Mouse (Mus musculus) ES-E14 (cell line): Measurements from ENCODE around the gene Olfr559. TPM values are rescaled to one million over a fixed set of nuclear protein-coding genes. Genes with fewer than 3 reads are reported as not detected.

Experiments used
- DNase-seq: peaks from one replicate; pipeline ENCODE4 v3.0.0-alpha.2; 2013; ENCODE audit warnings: low read depth, low spot score
- H3K27ac ChIP-seq: 2 replicates; pipeline ENCODE4 v1.5.1; 2012; ENCODE audit warnings: low read depth, mild to moderate bottlenecking, low read length, moderate library complexity, mixed read lengths; ENCODE audit not compliant: poor library complexity, insufficient read depth, severe bottlenecking
- H3K36me3 ChIP-seq: 2 replicates; pipeline ENCODE4 v1.6.1; 2012; ENCODE audit warnings: mild to moderate bottlenecking, low read length, moderate library complexity, mixed read lengths; ENCODE audit not compliant: control insufficient read depth, poor library complexity, insufficient read depth, severe bottlenecking
- H3K4me1 ChIP-seq, 2 experiments: fragments of 150-350 bp in 1 of 2; sonication (generic) in 1 of 2; 2 replicates each; pipeline ENCODE4 v1.6.1; 2012; ENCODE audit warnings: low read length in 2 of 2, mild to moderate bottlenecking in 1 of 2, mixed read lengths in 1 of 2; ENCODE audit not compliant: control insufficient read depth in 2 of 2, insufficient read depth in 2 of 2, poor library complexity in 1 of 2
- H3K4me3 ChIP-seq, 2 experiments: fragments of 150-350 bp in 1 of 2; sonication (generic) in 1 of 2; 2 replicates each; pipeline ENCODE4 v1.5.1; 2012; ENCODE audit warnings: low read length in 2 of 2, low read depth in 1 of 2, mild to moderate bottlenecking in 1 of 2, mixed read lengths in 1 of 2; ENCODE audit not compliant: insufficient read depth in 1 of 2, poor library complexity in 1 of 2, severe bottlenecking in 1 of 2
- H3K9ac ChIP-seq: 2 replicates; pipeline ENCODE4 v1.6.1; 2012; ENCODE audit warnings: low read depth, mild to moderate bottlenecking, low read length, mixed read lengths; ENCODE audit not compliant: poor library complexity, insufficient read depth, severe bottlenecking
- H3K9me3 ChIP-seq: fragments of 150-350 bp; sonication (generic); 2 replicates; pipeline ENCODE4 v1.6.1; 2012; ENCODE audit warnings: low read depth, mild to moderate bottlenecking, low read length; ENCODE audit not compliant: control insufficient read depth, insufficient read depth
- CHD2 ChIP-seq: IDR thresholded peaks from 2 replicates; pipeline ENCODE4 v1.6.1; 2014; ENCODE audit warnings: mild to moderate bottlenecking, low read depth, low read length, inconsistent platforms
- HCFC1 ChIP-seq: IDR thresholded peaks from 2 replicates; pipeline ENCODE4 v1.6.1; 2012; ENCODE audit warnings: low read length, inconsistent platforms, borderline replicate concordance; ENCODE audit not compliant: insufficient read depth
- MAFK ChIP-seq: IDR thresholded peaks from 2 replicates; pipeline ENCODE4 v1.6.1; 2014; ENCODE audit warnings: mild to moderate bottlenecking, low read depth, low read length, inconsistent platforms; ENCODE audit not compliant: insufficient read depth
- ZC3H11A ChIP-seq: IDR thresholded peaks from 2 replicates; pipeline ENCODE4 v1.6.1; 2012; ENCODE audit warnings: low read depth, mild to moderate bottlenecking, inconsistent platforms, low read length, borderline replicate concordance
- ZNF384 ChIP-seq: IDR thresholded peaks from 2 replicates; pipeline ENCODE4 v1.6.1; 2012; ENCODE audit warnings: low read depth, low read length, inconsistent platforms
- in situ Hi-C, 2 experiments: fragments of 600-800 bp; cut with MboI; formaldehyde crosslinking; loops; one replicate each; pipeline ENCODE4 v1.15.1; 2025; ENCODE audit warnings: low sequenced_read_pairs in 2 of 2, inconsistent platforms in 1 of 2; ENCODE audit not compliant: unreplicated experiment in 2 of 2
- total RNA-seq: library from RNA; depleted of rRNA; stranded (reverse); fragments of 300-350 nt; gene quantifications from 2 replicates; pipeline ENCODE4 v1.2.3, GENCODE M21; 2012; rRNA removed

The Olfr559 gene
- total RNA-seq, 1 experiment: not detected

GRCm38 (mm10) chr7:102695358-102696125, 31.7 kb downstream of the Olfr559 start, which contains the start of gene Olfr557:
TSS of gene Olfr557 (plus strand) at chr7:102695910.
- peak; percentile 54 for DNase-seq
- H3K27ac ChIP-seq: no peak within 1 kb of the TSS

DNA sequence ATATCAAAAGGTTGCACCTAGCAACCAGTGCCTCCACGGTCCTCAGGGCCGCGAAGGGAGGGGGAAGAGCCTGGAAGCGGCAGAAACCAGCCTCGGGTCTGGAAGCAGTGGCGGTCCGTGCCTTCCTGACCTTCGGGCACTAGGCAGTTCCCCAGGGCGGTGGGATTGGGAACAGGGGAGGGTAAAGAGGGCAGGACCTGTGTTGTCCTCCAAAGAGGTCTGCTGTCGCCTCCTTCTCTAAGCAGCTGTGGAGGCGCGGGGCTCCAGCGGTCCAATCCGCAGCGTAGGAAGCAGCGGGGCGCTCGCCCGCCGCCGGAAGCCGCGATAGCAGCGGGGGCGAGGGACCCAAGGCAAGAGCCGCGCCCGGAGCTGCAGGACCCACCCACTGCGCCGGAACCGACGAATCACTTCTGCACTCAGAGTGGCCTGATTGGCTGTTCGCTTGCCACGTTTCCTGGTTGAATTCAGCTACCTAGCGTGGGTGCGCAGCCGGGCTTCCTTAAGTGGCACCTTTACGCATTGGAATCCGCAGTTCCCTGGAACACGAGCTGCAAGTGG, 40.3 kb downstream of the Olfr559 start, which contains the start of gene Trim68:
Trim68 (minus strand) TSS at position 384 of the 558 bp plus-strand sequence.
- Histone ChIP-seq H3K9ac (peak within 1 kb of the TSS; percentile 74), H3K4me3 (peak within 1 kb of the TSS; percentile 71 to 80), H3K36me3 (no peaks in the 10 kb centered on the region), H3K9me3 (no peaks in the 10 kb centered on the region), H3K4me1 (no peaks in the 10 kb centered on the region; a peak in 1 of 4 replicates), H3K27ac (no peak within 1 kb of the TSS)
- peak; percentile 75 for DNase-seq
- TF ChIP-seq HCFC1: 0 out of 2 replicates have a peak, but pooled peaks have one; percentile 19
- TF ChIP-seq CHD2: 0 out of 2 replicates have a peak, but pooled peaks have one; percentile 27
- no peak for TF ChIP-seq ZC3H11A
- in situ Hi-C loops: no loop called here

More at GRCm38 (mm10) chr7:102695358-102696125, 31.7 kb downstream of the Olfr559 start, which contains the start of gene Olfr557:
- H3K4me3 ChIP-seq: no peak within 1 kb of the TSS
- no peaks in the 10 kb centered on the region for H3K36me3 ChIP-seq
- no peaks in the 10 kb centered on the region for H3K9me3 ChIP-seq
- no peaks in the 10 kb centered on the region for H3K4me1 ChIP-seq
- in situ Hi-C loops: no loop called here
- H3K9ac ChIP-seq: no peak within 1 kb of the TSS
- TF ChIP-seq ZC3H11A: no peak; the same call in 1 of the 2 replicates
- no peak for TF ChIP-seq MAFK
- no peak for TF ChIP-seq HCFC1
- no peak for TF ChIP-seq ZNF384
- no peak for TF ChIP-seq CHD2

GRCm38 (mm10) chr7:102681916-102682315, 45.4 kb downstream of the Olfr559 start:
- in situ Hi-C loops: no loop called here
- no peak overlapping the region for H3K4me3 ChIP-seq
- TF ChIP-seq ZC3H11A: no peak
- TF ChIP-seq MAFK: no peak
- TF ChIP-seq ZNF384: no peak
- TF ChIP-seq HCFC1: no peak
- no peak for TF ChIP-seq CHD2
- no peak overlapping the region for H3K9ac ChIP-seq
- no peak overlapping the region for H3K27ac ChIP-seq
- H3K4me1 ChIP-seq: no peaks in the 10 kb centered on the region; a peak in 1 of 4 replicates
- no peak for DNase-seq
- peaks cover 2% of the 10 kb centered on the region; the same call in 1 of the 2 replicates for H3K36me3 ChIP-seq
- H3K9me3 ChIP-seq: no peaks in the 10 kb centered on the region

DNA sequence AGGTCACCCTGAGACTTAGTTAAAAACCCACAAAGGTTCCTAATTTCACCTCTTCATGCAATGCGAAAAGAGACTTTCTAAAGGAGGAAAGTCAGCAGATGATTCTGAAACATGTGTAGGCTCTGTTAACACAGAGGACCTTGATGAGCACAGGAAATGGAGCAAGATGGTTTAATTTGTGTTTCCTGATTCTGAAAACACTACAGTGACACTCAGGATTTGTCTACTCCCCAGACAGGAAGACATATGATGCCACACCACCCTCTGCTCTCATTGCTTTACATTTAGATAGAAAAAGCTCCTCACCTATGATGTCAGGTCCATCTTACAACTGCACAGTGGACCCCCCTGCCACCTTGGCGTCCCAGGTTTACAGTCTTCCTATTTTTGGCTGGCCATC, 51.1 kb downstream of the Olfr559 start:
- TF ChIP-seq MAFK (no peak), ZC3H11A (no peak), HCFC1 (no peak), ZNF384 (no peak), CHD2 (no peak)
- Histone ChIP-seq H3K36me3 (no peaks in the 10 kb centered on the region), H3K4me1 (no peaks in the 10 kb centered on the region), H3K9me3 (no peaks in the 10 kb centered on the region), H3K27ac (no peak overlapping the region), H3K9ac (no peak overlapping the region), H3K4me3 (no peak overlapping the region)
- DNase-seq: no peak
- in situ Hi-C loops: no loop called here

Other genes starting within 250 kb of the Olfr559 start
- 0.22 and 0.63 TPM in 2 replicates for gene Olfr543, start 245.8 kb downstream of the Olfr559 start, total RNA-seq
- gene Olfr544, start 239.2 kb downstream of the Olfr559 start, total RNA-seq: 0.16 TPM in 1 of 2 replicates, not detected in the other
- gene Olfr545, start 227.9 kb downstream of the Olfr559 start, total RNA-seq: not detected in 2 replicates
- not detected in 2 replicates for gene Olfr547, start 192.7 kb downstream of the Olfr559 start, total RNA-seq
- not detected in 2 replicates for gene Olfr548-ps1, start 186.6 kb downstream of the Olfr559 start, total RNA-seq
- not detected in 2 replicates for gene Olfr549, start 177.6 kb downstream of the Olfr559 start, total RNA-seq
- gene Trim21, start 162.0 kb downstream of the Olfr559 start, total RNA-seq: 6.2 and 7.5 TPM in 2 replicates
- gene Olfr550, start 156.0 kb downstream of the Olfr559 start, total RNA-seq: not detected in 2 replicates
- gene Olfr551, start 135.6 kb downstream of the Olfr559 start, total RNA-seq: not detected in 2 replicates
- not detected in 2 replicates for gene Olfr552, start 129.7 kb downstream of the Olfr559 start, total RNA-seq
- not detected in 2 replicates for gene Olfr553, start 109.3 kb downstream of the Olfr559 start, total RNA-seq
- gene Olfr554, start 89.1 kb downstream of the Olfr559 start, total RNA-seq: not detected in 2 replicates
- gene Olfr555, start 68.7 kb downstream of the Olfr559 start, total RNA-seq: not detected in 2 replicates
- not detected in 2 replicates for gene Olfr556, start 62.6 kb downstream of the Olfr559 start, total RNA-seq
- 3.1 and 3.9 TPM in 2 replicates for gene Trim68, start 40.2 kb downstream of the Olfr559 start, total RNA-seq
- not detected in 2 replicates for gene Olfr557, start 31.6 kb downstream of the Olfr559 start, total RNA-seq
- gene Olfr558, start 25.3 kb downstream of the Olfr559 start, total RNA-seq: not detected in 2 replicates
- gene Olfr33, start 8.4 kb downstream of the Olfr559 start, total RNA-seq: not detected in 2 replicates
- not detected in 2 replicates for gene Olfr560, start 31.9 kb upstream of the Olfr559 start, total RNA-seq
- not detected in 2 replicates for gene Olfr78, start 32.0 kb upstream of the Olfr559 start, total RNA-seq
- gene Olfr561, start 43.7 kb upstream of the Olfr559 start, total RNA-seq: not detected in 2 replicates
- not detected in 2 replicates for gene Olfr564, start 76.0 kb upstream of the Olfr559 start, total RNA-seq
- not detected in 2 replicates for gene Olfr566, start 131.3 kb upstream of the Olfr559 start, total RNA-seq
- gene Olfr568, start 149.6 kb upstream of the Olfr559 start, total RNA-seq: not detected in 2 replicates
- not detected in 2 replicates for gene Olfr569, start 163.4 kb upstream of the Olfr559 start, total RNA-seq
- gene Olfr570, start 167.1 kb upstream of the Olfr559 start, total RNA-seq: not detected in 2 replicates
- gene Olfr571, start 190.0 kb upstream of the Olfr559 start, total RNA-seq: not detected in 2 replicates
- not detected in 2 replicates for gene Olfr572, start 196.9 kb upstream of the Olfr559 start, total RNA-seq
- gene Olfr573-ps1, start 215.1 kb upstream of the Olfr559 start, total RNA-seq: not detected in 2 replicates
- gene Olfr574, start 221.0 kb upstream of the Olfr559 start, total RNA-seq: not detected in 2 replicates
- gene Olfr575, start 231.3 kb upstream of the Olfr559 start, total RNA-seq: not detected in 2 replicates
- not detected in 2 replicates for gene Olfr576, start 235.2 kb upstream of the Olfr559 start, total RNA-seq
- not detected in 2 replicates for gene Olfr577, start 248.5 kb upstream of the Olfr559 start, total RNA-seq